Mouse (Mus musculus): Measurements from ENCODE around the gene Pus7. TPM values are rescaled to one million over a fixed set of nuclear protein-coding genes. Genes with fewer than 3 reads are reported as not detected.
"Not testable (repeated sequence)": the region's sequence is repeated elsewhere in the genome, so short reads cannot be mapped to it uniquely, and the experiment has no call there.

Pus7 gene
- total RNA-seq, 2 experiments from 2014 or later: 17.2 to 17.9 TPM

- no peak for DNase-seq
Observed at GRCm38 (mm10) chr5:23755591-23755990, 27.9 kb downstream of the Pus7 start.

DNA sequence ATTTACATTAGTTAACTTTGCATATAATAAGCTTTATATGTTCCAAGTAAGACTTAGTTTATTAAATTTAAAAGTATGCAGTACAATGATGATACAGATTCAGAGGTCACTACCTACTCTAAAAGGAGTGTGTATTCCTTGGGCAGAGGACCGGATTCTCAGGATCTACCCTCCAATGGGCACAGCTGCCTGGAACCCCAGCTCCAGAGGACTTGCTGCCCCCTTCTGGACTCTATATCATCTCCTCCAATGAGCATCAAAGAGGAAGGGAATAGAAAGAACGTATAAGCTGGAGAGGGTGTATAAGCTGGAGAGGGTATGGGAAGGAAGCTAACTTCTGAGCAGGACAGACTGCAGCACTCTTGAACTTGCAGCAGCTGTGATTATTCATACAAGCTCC, 33.6 kb downstream of the Pus7 start:
- DNase-seq: no peak

DNA sequence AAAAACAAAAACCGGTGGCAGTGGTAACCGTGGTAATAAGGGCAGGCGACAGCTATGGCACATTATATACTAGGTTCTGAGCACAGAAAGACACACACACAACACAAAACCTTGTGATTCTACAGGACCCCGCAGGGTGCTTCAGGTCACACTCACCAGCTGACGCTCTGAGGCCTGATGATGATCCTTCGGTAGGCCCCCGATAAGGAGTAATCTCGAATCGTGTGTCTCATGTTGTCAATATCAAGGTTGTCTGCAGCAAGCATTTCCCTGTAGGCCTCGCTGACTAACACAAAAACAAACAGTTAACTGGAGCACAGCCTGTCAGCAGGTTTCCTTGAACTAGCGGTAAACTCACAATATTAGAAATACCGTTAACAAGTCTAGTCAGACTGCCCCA, 40.2 kb downstream of the Pus7 start:
- DNase-seq: no peak

- DNase-seq: no peak
Observed at GRCm38 (mm10) chr5:23737111-23737510, 46.4 kb downstream of the Pus7 start.

GRCm38 (mm10) chr5:23736366-23736765, 47.1 kb downstream of the Pus7 start:
- DNase-seq: peak; percentile 53

GRCm38 (mm10) chr5:23721956-23722355, 61.6 kb downstream of the Pus7 start:
- no peak for DNase-seq

- DNase-seq: no peak
Observed at GRCm38 (mm10) chr5:23718881-23719328, 64.6 kb downstream of the Pus7 start.

DNA sequence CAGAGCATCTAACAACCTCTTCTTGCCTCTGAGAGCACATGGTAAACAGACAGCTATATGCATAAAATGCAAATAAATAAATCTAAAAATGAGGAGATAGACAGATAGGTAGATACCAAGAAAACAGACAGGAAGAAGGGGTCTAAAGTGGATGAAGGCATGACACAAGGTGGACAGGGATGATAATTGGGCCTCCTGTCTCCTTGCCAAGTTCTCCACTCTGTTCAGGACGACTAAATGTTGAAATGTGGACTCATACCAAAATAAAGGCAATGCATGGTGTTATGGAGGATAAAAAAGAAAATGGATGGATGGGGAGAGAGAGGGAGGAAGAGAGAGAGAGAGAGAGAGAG, 65.4 kb downstream of the Pus7 start:
- no peak for DNase-seq

- DNase-seq: no peak
Observed at GRCm38 (mm10) chr5:23717469-23718181, 65.9 kb downstream of the Pus7 start.

GRCm38 (mm10) chr5:23713401-23714335, 69.8 kb downstream of the Pus7 start:
- DNase-seq: no peak

GRCm38 (mm10) chr5:23712130-23713001, 71.1 kb downstream of the Pus7 start:
- peak; percentile 89 for DNase-seq

- DNase-seq: peak; percentile 17
Observed at GRCm38 (mm10) chr5:23711671-23712129, 71.8 kb downstream of the Pus7 start.

DNA sequence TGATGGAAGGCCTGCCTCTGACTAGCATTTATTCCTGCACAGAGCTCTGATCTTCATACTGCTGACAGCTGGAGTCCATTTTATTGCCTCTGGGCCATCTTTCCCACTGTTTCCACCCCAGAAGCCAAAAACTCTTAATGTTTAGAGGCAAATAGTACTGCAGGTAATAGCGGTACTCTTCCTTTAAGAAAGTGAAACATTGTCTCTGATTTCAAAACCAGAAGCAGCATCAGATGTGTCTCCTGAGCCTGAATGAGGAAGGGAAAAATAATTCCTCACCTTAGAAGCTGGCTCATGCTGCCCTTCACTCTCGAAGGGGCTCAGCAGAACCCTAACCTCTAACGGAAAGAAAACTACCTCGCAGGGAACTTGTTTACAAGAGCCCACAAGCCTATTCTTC, 72.3 kb downstream of the Pus7 start:
- no peak for DNase-seq

- DNase-seq: no peak
Observed at GRCm38 (mm10) chr5:23709661-23710060, 73.8 kb downstream of the Pus7 start.

- not testable (repeated sequence) for DNase-seq
Observed at GRCm38 (mm10) chr5:23706601-23707597, 76.6 kb downstream of the Pus7 start.

DNA sequence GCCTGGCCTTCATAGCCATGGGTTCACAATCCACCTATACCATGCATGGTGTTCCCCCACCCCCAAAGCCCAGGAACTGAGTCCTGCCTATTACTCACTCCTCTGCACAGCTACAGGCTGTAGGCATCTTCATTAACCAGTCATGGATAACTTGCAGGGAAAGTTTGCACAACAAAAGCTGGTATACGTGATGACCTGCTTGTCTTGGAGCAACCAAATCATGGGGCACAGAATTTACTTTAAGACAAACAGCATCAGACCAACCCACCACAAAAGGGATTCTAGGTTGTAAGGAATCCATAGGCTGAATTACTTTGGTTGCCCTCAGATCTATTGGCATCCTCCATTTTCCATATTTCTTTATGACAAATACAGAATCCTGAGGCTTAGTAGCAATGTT, 86.1 kb downstream of the Pus7 start:
- DNase-seq: no peak

Other genes with a start within 250 kb of the Pus7 start
- gene Srpk2, start 99.1 kb downstream of the Pus7 start, total RNA-seq (2021): 10 to 100 TPM; 61.5 to 68.3 TPM
- 10 to 100 TPM; 19.0 to 21.7 TPM for gene Rint1, start 4.0 kb upstream of the Pus7 start, total RNA-seq (2021)
- gene Tomm7, start 60.5 kb upstream of the Pus7 start, total RNA-seq (2021): 10 to 100 TPM; 85.6 to 96.9 TPM
- 10 to 100 TPM; 62.4 to 65.1 TPM for gene Fam126a, start 247.0 kb upstream of the Pus7 start, total RNA-seq (2021)